11 mouse cellular contexts compared by ENCODE assay signal in genomic region chr11:102989641-102990151, GRCm38 (mm10). TPM values are rescaled to one million over a fixed set of nuclear protein-coding genes. Genes with fewer than 3 reads are reported as not detected.
A peak's percentile ranks its signal among the peaks of the same experiment; 100 is the strongest.
DNase-seq lines count a peak whose midpoint lies in the region; ATAC-seq and TF ChIP-seq lines count a peak whose summit lies in the region.
"Had no signal": no experiment of that assay in that cellular context is flagged by ENCODE, and none has a peak within 500 bp of the region (broad histone marks: within the 10 kb centered on the region; RNA-seq: fewer than 3 reads in every experiment).

No protein-coding gene starts in this region.

- peak overlapping the region; percentile 91 for H3K4me2 ChIP-seq in heart, embryonic 15.5 days
- H3K4me2 ChIP-seq in embryonic facial prominence, embryonic 12.5 days (replicated peaks), result peak overlapping the region; percentile 74
- H3K4me2 ChIP-seq in hindbrain, postnatal 0 days (ENCODE audit: low read depth, low read length), result peak overlapping the region; percentile 71
- peak overlapping the region; percentile 71 for H3K4me2 ChIP-seq in midbrain, postnatal 0 days (ENCODE audit: low read depth, low read length, poor library complexity, severe bottlenecking)

- intact Hi-C loops in left cerebral cortex, postnatal 10 days (cut with DNase I), result loop anchor here (5.0 kb wide), 1 partner anchor 42 kb away; the partner anchor contains the start of gene C1ql1

- no peaks in the 10 kb centered on the region for H3K9me3 ChIP-seq in heart, embryonic 15.5 days (replicated peaks)
- H3K9me3 ChIP-seq in embryonic facial prominence, embryonic 12.5 days, result no peaks in the 10 kb centered on the region
- H3K9me3 ChIP-seq in hindbrain, postnatal 0 days (ENCODE audit: low read length), result no peaks in the 10 kb centered on the region
- H3K9me3 ChIP-seq in midbrain, postnatal 0 days (ENCODE audit: low read length), result no peaks in the 10 kb centered on the region
- H3K9me3 ChIP-seq: G1E had no signal

- no peak; the same call in 1 of the 2 replicates for TF ChIP-seq CTCF in hindbrain, postnatal 0 days (IDR thresholded peaks at IDR 0.05; ENCODE audit: low read depth)
- no peak; the same call in 1 of the 2 replicates for TF ChIP-seq CTCF in midbrain, postnatal 0 days (IDR thresholded peaks at IDR 0.05)

- ATAC-seq in heart, embryonic 15.5 days (replicated peaks; ENCODE audit: insufficient number of reproducible peaks, insufficient read depth, low FRiP score, low read depth), result no peak
- ATAC-seq in embryonic facial prominence, embryonic 12.5 days (ENCODE audit: insufficient number of reproducible peaks, insufficient read depth, low FRiP score, low TSS enrichment), result no peak
- ATAC-seq in hindbrain, postnatal 0 days, result no peak
- no peak for ATAC-seq in midbrain, postnatal 0 days (ENCODE audit: low FRiP score)

- H3K27me3 ChIP-seq in heart, embryonic 15.5 days, result peaks cover 45% of the 10 kb centered on the region
- H3K27me3 ChIP-seq in embryonic facial prominence, embryonic 12.5 days, result peaks cover 41% of the 10 kb centered on the region
- no peaks in the 10 kb centered on the region for H3K27me3 ChIP-seq in hindbrain, postnatal 0 days (ENCODE audit: insufficient read depth, low read length)
- peaks cover 8% of the 10 kb centered on the region for H3K27me3 ChIP-seq in midbrain, postnatal 0 days (ENCODE audit: insufficient read depth, low read length)

- WGBS in heart, embryonic 15.5 days, result 11% methylated on average over 28 of the region's 28 CpGs
- 3% methylated on average over 28 of the region's 28 CpGs for WGBS in embryonic facial prominence, embryonic 12.5 days
- 7% methylated on average over 28 of the region's 28 CpGs for WGBS in hindbrain, postnatal 0 days
- WGBS in midbrain, postnatal 0 days, result 7% methylated on average over 27 of the region's 28 CpGs

- H3K4me1 ChIP-seq in heart, embryonic 15.5 days (replicated peaks), result peaks cover 23% of the 10 kb centered on the region
- H3K4me1 ChIP-seq in embryonic facial prominence, embryonic 12.5 days, result peaks cover 27% of the 10 kb centered on the region
- H3K4me1 ChIP-seq in hindbrain, postnatal 0 days (ENCODE audit: insufficient read depth, low read length), result peaks cover 11% of the 10 kb centered on the region
- H3K4me1 ChIP-seq in midbrain, postnatal 0 days (ENCODE audit: insufficient read depth, low read length), result peaks cover 11% of the 10 kb centered on the region

- H3K36me3 ChIP-seq in heart, embryonic 15.5 days, result peaks cover 2% of the 10 kb centered on the region; the same call in 1 of the 2 replicates
- peaks cover 14% of the 10 kb centered on the region for H3K36me3 ChIP-seq in embryonic facial prominence, embryonic 12.5 days
- peaks cover 6% of the 10 kb centered on the region; the same call in 1 of the 2 replicates for H3K36me3 ChIP-seq in hindbrain, postnatal 0 days (ENCODE audit: insufficient read depth, low read length)
- H3K36me3 ChIP-seq in midbrain, postnatal 0 days (ENCODE audit: insufficient read depth, low read length), result peaks cover 9% of the 10 kb centered on the region

- no peak overlapping the region for H3K27ac ChIP-seq in heart, embryonic 15.5 days
- H3K27ac ChIP-seq in embryonic facial prominence, embryonic 12.5 days, result no peak overlapping the region
- H3K27ac ChIP-seq in hindbrain, postnatal 0 days, result no peak overlapping the region
- no peak overlapping the region for H3K27ac ChIP-seq in midbrain, postnatal 0 days (ENCODE audit: low read depth, low read length)
- H3K27ac ChIP-seq: macrophage had no signal

- H3K9ac ChIP-seq in heart, embryonic 15.5 days, result peak overlapping the region; percentile 50
- H3K9ac ChIP-seq in embryonic facial prominence, embryonic 12.5 days, result peak overlapping the region; percentile 49
- peak overlapping the region; percentile 40; the same call in 1 of the 2 replicates for H3K9ac ChIP-seq in hindbrain, postnatal 0 days (replicated peaks; ENCODE audit: low read length)
- H3K9ac ChIP-seq in midbrain, postnatal 0 days (replicated peaks; ENCODE audit: low read length, poor library complexity, severe bottlenecking), result peak overlapping the region; percentile 33; the same call in 1 of the 2 replicates

- DNase-seq in heart, adult 8-10 months (ENCODE audit: low spot score), result no peak
- DNase-seq in hindbrain, postnatal 0 days (ENCODE audit: low spot score), result peak; percentile 38
- no peak for DNase-seq in midbrain, postnatal 0 days (ENCODE audit: low spot score)
- DNase-seq in T-cell, adult 2 months (ENCODE audit: low spot score), result no peak
- DNase-seq in urinary bladder, postnatal 25 days (ENCODE audit: low spot score), result no peak
- DNase-seq in left cerebral cortex, postnatal 10 days (ENCODE audit: extremely low spot score in 1 of 2, low spot score in 2 of 2), result no peak

- H3K4me3 ChIP-seq in heart, embryonic 15.5 days, result peak overlapping the region; percentile 50
- H3K4me3 ChIP-seq in embryonic facial prominence, embryonic 12.5 days, result peak overlapping the region; percentile 40
- H3K4me3 ChIP-seq in hindbrain, postnatal 0 days (ENCODE audit: low read length), result peak overlapping the region; percentile 34
- H3K4me3 ChIP-seq in midbrain, postnatal 0 days (ENCODE audit: low read depth, low read length), result peak overlapping the region; percentile 30

RNA-seq across cellular contexts. Expression of gene Nmt1, which starts 38.3 kb away (rescaled TPM):
- polyA plus RNA-seq in heart, embryonic 15.5 days (2015; fragmentation: Nextera tagmentation; extraction: Ambion mirVana), result 39.1 and 47.8 TPM in 2 replicates
- 10 to 100 TPM; 67.2 to 74.7 (median 70.0) TPM for total RNA-seq in heart, adult 8-10 months (2022)
- polyA plus RNA-seq in embryonic facial prominence, embryonic 12.5 days (2016; fragmentation: Nextera tagmentation; extraction: Ambion mirVana), result 45.7 and 50.8 TPM in 2 replicates
- total RNA-seq in hindbrain, postnatal 0 days (2014; rRNA removed), result 61.0 and 71.5 TPM in 2 replicates
- polyA plus RNA-seq in hindbrain, postnatal 0 days (2015; fragmentation: Nextera tagmentation; extraction: Ambion mirVana), result 39.8 and 45.3 TPM in 2 replicates
- 48.6 and 56.3 TPM in 2 replicates for total RNA-seq in midbrain, postnatal 0 days (2014; rRNA removed)
- 39.1 and 40.5 TPM in 2 replicates for polyA plus RNA-seq in midbrain, postnatal 0 days (2015; fragmentation: Nextera tagmentation; extraction: Ambion mirVana)
- total RNA-seq in left cerebral cortex, postnatal 10 days (2021), result 10 to 100 TPM; 82.8 to 83.1 TPM

RNA-seq across cellular contexts. Expression of gene Dcakd, which starts 38.4 kb away (rescaled TPM):
- polyA plus RNA-seq in heart, embryonic 15.5 days (2015; fragmentation: Nextera tagmentation; extraction: Ambion mirVana), result 64.8 and 89.4 TPM in 2 replicates
- total RNA-seq in heart, adult 8-10 months (2022), result 10 to 100 TPM; 54.2 to 95.5 (median 77.9) TPM
- polyA plus RNA-seq in embryonic facial prominence, embryonic 12.5 days (2016; fragmentation: Nextera tagmentation; extraction: Ambion mirVana), result 170 and 174 TPM in 2 replicates
- 176 and 187 TPM in 2 replicates for total RNA-seq in hindbrain, postnatal 0 days (2014; rRNA removed)
- polyA plus RNA-seq in hindbrain, postnatal 0 days (2015; fragmentation: Nextera tagmentation; extraction: Ambion mirVana), result 138 and 149 TPM in 2 replicates
- 154 and 191 TPM in 2 replicates for total RNA-seq in midbrain, postnatal 0 days (2014; rRNA removed)
- polyA plus RNA-seq in midbrain, postnatal 0 days (2015; fragmentation: Nextera tagmentation; extraction: Ambion mirVana), result 165 and 173 TPM in 2 replicates
- total RNA-seq in left cerebral cortex, postnatal 10 days (2021), result 10 to 100 TPM; 97.2 to 97.4 TPM

RNA-seq across cellular contexts. Expression of gene C1ql1, which starts 43.2 kb away (rescaled TPM):
- 0.47 and 0.61 TPM in 2 replicates for polyA plus RNA-seq in heart, embryonic 15.5 days (2015; fragmentation: Nextera tagmentation; extraction: Ambion mirVana)
- not detected for total RNA-seq in heart, adult 8-10 months (2022)
- 3.7 and 3.9 TPM in 2 replicates for polyA plus RNA-seq in embryonic facial prominence, embryonic 12.5 days (2016; fragmentation: Nextera tagmentation; extraction: Ambion mirVana)
- total RNA-seq in hindbrain, postnatal 0 days (2014; rRNA removed), result 61.0 and 65.6 TPM in 2 replicates
- polyA plus RNA-seq in hindbrain, postnatal 0 days (2015; fragmentation: Nextera tagmentation; extraction: Ambion mirVana), result 16.9 and 18.9 TPM in 2 replicates
- total RNA-seq in midbrain, postnatal 0 days (2014; rRNA removed), result 45.6 and 52.8 TPM in 2 replicates
- 15.8 and 16.9 TPM in 2 replicates for polyA plus RNA-seq in midbrain, postnatal 0 days (2015; fragmentation: Nextera tagmentation; extraction: Ambion mirVana)
- 10 to 100 TPM; 19.7 to 23.9 TPM for total RNA-seq in left cerebral cortex, postnatal 10 days (2021)
- total RNA-seq: common myeloid progenitor, adult 5-6 weeks; G1E had no signal
- polyA plus RNA-seq: G1E, macrophage had no signal

Comparison
In these comparisons a context has a peak if more than half of its experiments do, and no peak if none do; other contexts are left out.
1. RNA of gene C1ql1, which starts 43.2 kb away (total RNA-seq): 61.0 to 65.6 TPM in hindbrain, postnatal 0 days, 45.6 to 52.8 TPM in midbrain, postnatal 0 days and 19.7 to 23.9 TPM in left cerebral cortex, postnatal 10 days; not detected in heart, adult 8-10 months; every median in the first group is over 10 times any median in the second.
2. Peak in every context shown above with its lines, with median percentiles within 50 percentile points of each other: H3K4me2 ChIP-seq, H3K4me3 ChIP-seq and H3K9ac ChIP-seq.